Mouse (Mus musculus) lung, embryonic 16.5 days (tissue): ENCODE data around the gene Shcbp1l. TPM values are rescaled to one million over a fixed set of nuclear protein-coding genes. Genes with fewer than 3 reads are reported as not detected.

Source experiments
- ATAC-seq: fragments of 200-750 bp; cut with Nextera tagmentation; 2 replicates; pipeline ENCODE4 v1.8.0; 2017; ENCODE audit warnings: low read depth, mild to moderate bottlenecking, moderate library complexity
- H3K27ac ChIP-seq: fragments of 300-500 bp; sonication (generic); 2 replicates; pipeline ENCODE4 v1.5.1; 2014; ENCODE audit warnings: mild to moderate bottlenecking, control low read depth, low read length
- H3K27me3 ChIP-seq: fragments of 300-500 bp; sonication (generic); 2 replicates; pipeline ENCODE4 v1.6.1; 2014; ENCODE audit warnings: low read depth, low read length, mixed read lengths; ENCODE audit not compliant: control insufficient read depth, insufficient read depth
- H3K36me3 ChIP-seq: fragments of 300-500 bp; sonication (generic); 2 replicates; pipeline ENCODE4 v1.6.1; 2014; ENCODE audit warnings: low read length; ENCODE audit not compliant: control insufficient read depth, insufficient read depth
- H3K4me1 ChIP-seq: fragments of 300-500 bp; sonication (generic); replicated peaks from 2 replicates; pipeline ENCODE4 v1.6.1; 2014; ENCODE audit warnings: low read length, mixed read lengths; ENCODE audit not compliant: control insufficient read depth, insufficient read depth
- H3K4me2 ChIP-seq: fragments of 300-500 bp; sonication (generic); 2 replicates; pipeline ENCODE4 v1.6.1; 2014; ENCODE audit warnings: low read depth, low read length, control low read depth
- H3K4me3 ChIP-seq: fragments of 300-500 bp; sonication (generic); 2 replicates; pipeline ENCODE4 v1.5.1; 2014; ENCODE audit warnings: mild to moderate bottlenecking, low read length, control low read depth
- H3K9ac ChIP-seq: fragments of 300-500 bp; sonication (generic); 2 replicates; pipeline ENCODE4 v1.6.1; 2014; ENCODE audit warnings: low read length, control low read depth
- H3K9me3 ChIP-seq: fragments of 300-500 bp; sonication (generic); 2 replicates; pipeline ENCODE4 v1.6.1; 2016; ENCODE audit warnings: low read length; ENCODE audit not compliant: control insufficient read depth
- WGBS: fragments of 180-500 bp; shearing (Covaris S2); extraction: QIAGEN DNeasy Blood & Tissue Kit; methylation state at CpG from one replicate; pipeline ENCODE4 v1.1.7; 2014; 5-methylcytosine and 5-hydroxymethylcytosine counted together
- polyA plus RNA-seq: library from polyadenylated mRNA; unstranded; fragments of >200 nt; fragmentation: Nextera tagmentation; extraction: Ambion mirVana; gene quantifications from 2 replicates; pipeline ENCODE4 v1.2.1, GENCODE M21; 2015

The Shcbp1l gene
- polyA plus RNA-seq, 1 experiment from 2014 or later: 0.21 TPM

GRCm38 (mm10) chr1:153440752-153441151 is 15.8 kb downstream of the Shcbp1l start:
- no peak overlapping the region for H3K9ac ChIP-seq
- whole genome bisulfite sequencing: 83% methylated on average over 4 of the region's 4 CpGs
- H3K27ac ChIP-seq: no peak overlapping the region
- H3K9me3 ChIP-seq: no peaks in the 10 kb centered on the region
- no peaks in the 10 kb centered on the region for H3K4me1 ChIP-seq
- H3K27me3 ChIP-seq: no peaks in the 10 kb centered on the region
- no peak overlapping the region for H3K4me3 ChIP-seq
- H3K36me3 ChIP-seq: no peaks in the 10 kb centered on the region
- no peak for ATAC-seq
- no peak overlapping the region for H3K4me2 ChIP-seq

- H3K4me2 ChIP-seq: no peak overlapping the region
- no peaks in the 10 kb centered on the region for H3K27me3 ChIP-seq
- no peak for ATAC-seq
- no peak overlapping the region for H3K27ac ChIP-seq
- H3K4me3 ChIP-seq: no peak overlapping the region
- no peaks in the 10 kb centered on the region for H3K9me3 ChIP-seq
- WGBS: 78% methylated on average over 3 of the region's 3 CpGs
- H3K9ac ChIP-seq: no peak overlapping the region
- H3K36me3 ChIP-seq: 0 out of 2 replicates have a peak, but pooled peaks cover 2% of the 10 kb centered on the region
- H3K4me1 ChIP-seq: no peaks in the 10 kb centered on the region
Observed at GRCm38 (mm10) chr1:153441656-153442055, 16.7 kb downstream of the Shcbp1l start.

- no peaks in the 10 kb centered on the region for H3K4me1 ChIP-seq
- H3K9ac ChIP-seq: no peak overlapping the region
- H3K4me2 ChIP-seq: no peak overlapping the region
- H3K9me3 ChIP-seq: no peaks in the 10 kb centered on the region
- no peak overlapping the region for H3K4me3 ChIP-seq
- no peaks in the 10 kb centered on the region for H3K27me3 ChIP-seq
- no peak for ATAC-seq
- WGBS: 88% methylated on average over 1 of the region's 1 CpGs
- no peak overlapping the region for H3K27ac ChIP-seq
- H3K36me3 ChIP-seq: 0 out of 2 replicates have a peak, but pooled peaks cover 2% of the 10 kb centered on the region
Observed at GRCm38 (mm10) chr1:153443019-153443418, 18.1 kb downstream of the Shcbp1l start.

- 81% methylated on average over 4 of the region's 4 CpGs for WGBS
- no peak overlapping the region for H3K4me2 ChIP-seq
Observed at GRCm38 (mm10) chr1:153443632-153444031, 18.7 kb downstream of the Shcbp1l start.

GRCm38 (mm10) chr1:153446120-153446831 is 21.3 kb downstream of the Shcbp1l start:
- Histone ChIP-seq H3K9ac (no peak overlapping the region), H3K4me2 (no peak overlapping the region), H3K27me3 (no peaks in the 10 kb centered on the region), H3K36me3 (0 out of 2 replicates have a peak, but pooled peaks cover 2% of the 10 kb centered on the region), H3K27ac (no peak overlapping the region), H3K4me1 (no peaks in the 10 kb centered on the region), H3K9me3 (no peaks in the 10 kb centered on the region), H3K4me3 (no peak overlapping the region)
- no peak for ATAC-seq
- WGBS: 93% methylated on average over 20 of the region's 20 CpGs

More at GRCm38 (mm10) chr1:153443632-153444031, 18.7 kb downstream of the Shcbp1l start:
- 0 out of 2 replicates have a peak, but pooled peaks cover 2% of the 10 kb centered on the region for H3K36me3 ChIP-seq
- H3K27ac ChIP-seq: no peak overlapping the region
- ATAC-seq: no peak
- H3K4me1 ChIP-seq: no peaks in the 10 kb centered on the region
- no peak overlapping the region for H3K9ac ChIP-seq
- no peaks in the 10 kb centered on the region for H3K27me3 ChIP-seq
- no peak overlapping the region for H3K4me3 ChIP-seq
- H3K9me3 ChIP-seq: no peaks in the 10 kb centered on the region

GRCm38 (mm10) chr1:153451237-153452154 is 26.5 kb downstream of the Shcbp1l start:
- H3K4me1 ChIP-seq: no peaks in the 10 kb centered on the region
- H3K36me3 ChIP-seq: peaks cover 21% of the 10 kb centered on the region
- H3K9me3 ChIP-seq: no peaks in the 10 kb centered on the region
- 65% methylated on average over 10 of the region's 10 CpGs for WGBS
- no peak overlapping the region for H3K4me3 ChIP-seq
- H3K27ac ChIP-seq: no peak overlapping the region
- no peak for ATAC-seq
- H3K27me3 ChIP-seq: no peaks in the 10 kb centered on the region
- H3K4me2 ChIP-seq: no peak overlapping the region
- no peak overlapping the region for H3K9ac ChIP-seq

- H3K27ac ChIP-seq: no peak overlapping the region
- no peak overlapping the region for H3K4me2 ChIP-seq
- no peak overlapping the region for H3K9ac ChIP-seq
- WGBS: 67% methylated on average over 3 of the region's 3 CpGs
- no peaks in the 10 kb centered on the region for H3K4me1 ChIP-seq
- H3K4me3 ChIP-seq: no peak overlapping the region
- ATAC-seq: no peak
- H3K9me3 ChIP-seq: no peaks in the 10 kb centered on the region
- no peaks in the 10 kb centered on the region for H3K27me3 ChIP-seq
- H3K36me3 ChIP-seq: peaks cover 28% of the 10 kb centered on the region
Observed at GRCm38 (mm10) chr1:153453146-153453642, 28.2 kb downstream of the Shcbp1l start.

- H3K36me3 ChIP-seq: peaks cover 50% of the 10 kb centered on the region
Observed at GRCm38 (mm10) chr1:153456137-153456536, 31.2 kb downstream of the Shcbp1l start.

GRCm38 (mm10) chr1:153461796-153462195 is 36.8 kb downstream of the Shcbp1l start:
- no peaks in the 10 kb centered on the region for H3K9me3 ChIP-seq
- no peaks in the 10 kb centered on the region for H3K4me1 ChIP-seq
- H3K4me2 ChIP-seq: no peak overlapping the region
- WGBS: 82% methylated on average over 1 of the region's 1 CpGs
- H3K4me3 ChIP-seq: no peak overlapping the region
- H3K36me3 ChIP-seq: peaks cover 56% of the 10 kb centered on the region
- H3K9ac ChIP-seq: no peak overlapping the region
- H3K27me3 ChIP-seq: no peaks in the 10 kb centered on the region
- H3K27ac ChIP-seq: no peak overlapping the region
- no peak for ATAC-seq

More at GRCm38 (mm10) chr1:153456137-153456536, 31.2 kb downstream of the Shcbp1l start:
- H3K27me3 ChIP-seq: no peaks in the 10 kb centered on the region
- no peak overlapping the region for H3K4me3 ChIP-seq
- no peak overlapping the region for H3K4me2 ChIP-seq
- H3K9ac ChIP-seq: no peak overlapping the region
- H3K9me3 ChIP-seq: no peaks in the 10 kb centered on the region
- no peak for ATAC-seq
- no peak overlapping the region for H3K27ac ChIP-seq
- H3K4me1 ChIP-seq: no peaks in the 10 kb centered on the region
- 82% methylated on average over 5 of the region's 5 CpGs for WGBS
